Mouse (Mus musculus) small intestine, adult 2 months (tissue): ENCODE data around the gene Rara.

Experiments used
- CTCF ChIP-seq: fragments of 200-500 bp; IDR thresholded peaks from 2 replicates; pipeline ENCODE4 v1.5.1; 2012; ENCODE audit warnings: low read depth, mild to moderate bottlenecking, control low read depth, inconsistent platforms, low read length, moderate library complexity, mixed read lengths; ENCODE audit not compliant: insufficient replicate concordance, insufficient read length; ENCODE audit errors: extremely low read depth
- POLR2A ChIP-seq: fragments of 200-500 bp; IDR thresholded peaks from 2 replicates; pipeline ENCODE4 v1.6.1; 2012; ENCODE audit warnings: low read depth, mild to moderate bottlenecking, control low read depth, inconsistent platforms, low read length, moderate library complexity

- TF ChIP-seq CTCF (no peak), POLR2A (no peak)
Observed at GRCm38 (mm10) chr11:98887703-98888102, 39.9 kb upstream of the Rara start.
